Mouse (Mus musculus): ENCODE data around the gene Tppp3. TPM values are rescaled to one million over a fixed set of nuclear protein-coding genes. Genes with fewer than 3 reads are reported as not detected.
A peak's percentile ranks its signal among the peaks of the same experiment; 100 is the strongest.

Tppp3 gene
- polyA plus RNA-seq, 1 experiment from 2014 or later: 296 TPM

DNA sequence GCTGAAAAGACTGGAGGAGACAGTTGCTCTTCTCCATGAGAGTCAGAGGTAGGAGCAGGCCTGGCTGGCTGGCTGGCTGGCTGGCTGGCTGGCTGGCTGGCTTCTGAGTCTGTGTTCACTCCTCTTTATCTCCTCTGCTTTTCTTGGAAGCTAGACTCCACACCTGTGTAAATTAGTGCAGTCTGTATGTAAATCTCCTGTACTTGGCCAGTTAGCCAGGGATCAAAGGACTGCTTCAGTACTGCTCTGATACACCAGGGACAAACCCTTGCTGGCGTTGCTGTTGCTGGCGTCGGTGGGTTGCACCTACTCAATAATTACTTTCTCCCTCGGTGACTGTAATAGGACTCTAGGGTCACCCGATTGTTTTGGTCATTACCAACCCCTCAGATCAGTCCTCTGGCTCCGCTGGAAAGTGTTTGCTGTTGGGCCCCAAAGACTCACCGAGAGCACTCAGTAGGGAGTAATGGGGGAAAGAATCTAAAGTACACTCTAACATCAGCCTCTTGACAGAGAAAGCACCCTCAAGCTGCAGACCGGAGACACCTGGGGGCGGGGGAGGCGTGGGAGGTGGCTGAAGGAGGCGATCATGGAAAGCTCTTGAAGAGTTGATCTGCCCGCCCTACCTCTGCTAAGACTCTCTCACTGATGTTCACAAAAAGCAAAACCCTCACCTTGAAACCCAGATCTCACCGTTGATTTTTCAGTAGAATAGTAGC, 10.1 kb downstream of the Tppp3 start:
- Histone ChIP-seq H3K9me3 (no peaks in the 10 kb centered on the region), H3K4me1 (replicated peaks) (peaks cover 33% of the 10 kb centered on the region), H3K4me2 (no peak overlapping the region), H3K9ac (no peak overlapping the region), H3K36me3 (0 out of 2 replicates have a peak, but pooled peaks cover 4% of the 10 kb centered on the region), H3K4me3 (no peak overlapping the region), H3K27ac (replicated peaks) (no peak overlapping the region), H3K27me3 (no peaks in the 10 kb centered on the region)
- WGBS: 59% methylated on average over 13 of the region's 13 CpGs
- ATAC-seq (ENCODE audit: low read depth): no peak

GRCm38 (mm10) chr8:105455218-105455617, 16.1 kb downstream of the Tppp3 start:
- WGBS: 63% methylated on average over 10 of the region's 10 CpGs
- Histone ChIP-seq H3K4me1 (replicated peaks) (peaks cover 21% of the 10 kb centered on the region), H3K4me2 (no peak overlapping the region), H3K27me3 (no peaks in the 10 kb centered on the region), H3K9me3 (no peaks in the 10 kb centered on the region), H3K9ac (no peak overlapping the region), H3K27ac (replicated peaks) (no peak overlapping the region), H3K4me3 (no peak overlapping the region), H3K36me3 (no peaks in the 10 kb centered on the region)
- ATAC-seq (ENCODE audit: low read depth): no peak

DNA sequence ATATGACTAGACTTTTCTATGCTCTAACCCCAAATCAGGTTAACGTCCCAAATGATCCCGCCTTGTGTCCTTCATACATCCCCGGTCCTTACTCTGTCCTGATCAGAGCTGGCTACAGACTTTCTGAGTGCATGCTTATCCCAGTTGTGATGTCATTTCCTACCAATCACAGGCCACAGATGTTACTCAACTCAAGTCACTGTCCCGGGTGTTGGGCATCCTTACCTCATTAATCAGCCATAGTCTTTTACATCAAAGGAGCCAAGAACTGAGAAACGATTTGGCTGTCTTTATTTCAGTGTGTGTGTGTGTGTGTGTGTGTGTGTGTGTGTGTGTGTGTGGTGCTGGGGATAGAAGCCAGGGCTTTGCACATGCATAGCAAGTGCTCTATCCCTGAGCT, 17.2 kb downstream of the Tppp3 start:
- Histone ChIP-seq H3K27ac (replicated peaks) (no peak overlapping the region), H3K27me3 (no peaks in the 10 kb centered on the region), H3K4me1 (replicated peaks) (peaks cover 18% of the 10 kb centered on the region), H3K4me3 (no peak overlapping the region), H3K9me3 (no peaks in the 10 kb centered on the region), H3K36me3 (no peaks in the 10 kb centered on the region), H3K9ac (no peak overlapping the region), H3K4me2 (no peak overlapping the region)
- ATAC-seq (ENCODE audit: low read depth): no peak
- 58% methylated on average over 5 of the region's 5 CpGs for WGBS

DNA sequence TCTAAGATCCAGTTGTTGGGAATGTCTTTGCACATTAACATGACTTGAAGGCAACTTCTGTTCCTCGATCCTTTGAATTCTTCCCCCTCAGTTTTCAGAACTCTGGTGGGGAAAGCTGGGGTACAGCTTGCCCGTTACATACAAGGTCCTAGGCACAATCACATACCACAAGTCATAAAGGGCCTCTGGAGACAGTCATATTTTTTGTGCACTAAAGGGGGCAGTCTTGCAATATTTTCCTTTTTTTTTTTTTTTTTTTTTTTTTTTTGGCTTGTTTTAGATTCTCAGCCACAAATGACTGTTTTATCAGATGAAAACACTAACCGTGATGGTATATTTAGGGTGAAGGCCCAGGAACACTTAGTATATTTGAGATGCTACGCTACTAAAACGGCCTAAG, 18.0 kb downstream of the Tppp3 start:
- H3K4me1 ChIP-seq (replicated peaks): peaks cover 16% of the 10 kb centered on the region
- no peak overlapping the region for H3K4me3 ChIP-seq
- no peak overlapping the region for H3K4me2 ChIP-seq
- no peak overlapping the region for H3K9ac ChIP-seq
- no peaks in the 10 kb centered on the region for H3K36me3 ChIP-seq
- no peaks in the 10 kb centered on the region for H3K27me3 ChIP-seq
- ATAC-seq (ENCODE audit: low read depth): no peak
- no peaks in the 10 kb centered on the region for H3K9me3 ChIP-seq
- no peak overlapping the region for H3K27ac ChIP-seq (replicated peaks)
- 79% methylated on average over 5 of the region's 5 CpGs for WGBS

DNA sequence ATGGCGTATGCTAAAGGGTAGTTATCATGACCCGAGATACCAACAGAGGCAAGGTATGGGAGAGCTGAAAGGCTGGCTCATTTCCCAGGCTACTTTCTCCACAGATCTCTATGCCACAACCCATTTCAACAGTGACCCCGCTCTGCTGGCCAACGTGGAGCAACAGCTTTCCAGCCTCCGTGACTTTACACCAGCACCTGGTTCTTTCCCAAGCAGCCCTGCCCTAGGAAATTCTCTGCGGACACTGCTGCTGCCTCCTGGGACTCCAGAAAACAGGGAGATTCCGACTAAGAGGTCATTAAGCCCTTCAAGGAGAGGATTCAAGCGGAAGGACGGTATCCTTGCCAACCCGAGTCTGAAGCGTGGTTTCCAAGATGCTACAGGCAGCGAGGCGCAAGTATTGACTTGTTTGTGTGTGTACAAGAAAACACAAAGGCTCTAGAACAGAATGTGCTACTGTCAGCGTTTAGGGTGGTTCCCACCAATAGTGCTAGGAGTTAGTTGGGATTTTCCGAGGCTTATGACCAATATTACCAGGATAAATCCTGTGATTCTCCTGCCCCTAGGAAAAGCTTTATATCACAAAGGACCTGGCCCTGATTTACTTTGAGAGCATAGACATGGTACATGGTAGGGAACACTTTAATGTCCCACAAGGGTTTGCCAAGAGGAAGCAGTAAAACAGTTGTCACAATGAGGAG, 19.3 kb downstream of the Tppp3 start:
- H3K9ac ChIP-seq: no peak overlapping the region
- no peak for ATAC-seq (ENCODE audit: low read depth)
- WGBS: 46% methylated on average over 15 of the region's 15 CpGs
- H3K4me3 ChIP-seq: no peak overlapping the region
- no peaks in the 10 kb centered on the region for H3K27me3 ChIP-seq
- 0 out of 2 replicates have a peak overlapping the region, but pooled peaks have one; percentile 34 for H3K27ac ChIP-seq (replicated peaks)
- H3K36me3 ChIP-seq: no peaks in the 10 kb centered on the region
- H3K9me3 ChIP-seq: no peaks in the 10 kb centered on the region
- H3K4me1 ChIP-seq (replicated peaks): peaks cover 13% of the 10 kb centered on the region
- H3K4me2 ChIP-seq: no peak overlapping the region

GRCm38 (mm10) chr8:105450977-105451376, 20.3 kb downstream of the Tppp3 start:
- no peak for ATAC-seq (ENCODE audit: low read depth)
- no peak overlapping the region for H3K4me2 ChIP-seq
- WGBS: 25% methylated on average over 1 of the region's 1 CpGs
- no peaks in the 10 kb centered on the region for H3K36me3 ChIP-seq
- no peak overlapping the region for H3K9ac ChIP-seq
- H3K27me3 ChIP-seq: no peaks in the 10 kb centered on the region
- no peaks in the 10 kb centered on the region for H3K9me3 ChIP-seq
- no peak overlapping the region for H3K27ac ChIP-seq (replicated peaks)
- peaks cover 18% of the 10 kb centered on the region for H3K4me1 ChIP-seq (replicated peaks)
- H3K4me3 ChIP-seq: no peak overlapping the region

- peaks cover 28% of the 10 kb centered on the region for H3K4me1 ChIP-seq (replicated peaks)
- H3K9me3 ChIP-seq: no peaks in the 10 kb centered on the region
- ATAC-seq (ENCODE audit: low read depth): no peak
- H3K4me3 ChIP-seq: no peak overlapping the region
- 87% methylated on average over 5 of the region's 5 CpGs for WGBS
- H3K4me2 ChIP-seq: no peak overlapping the region
- no peaks in the 10 kb centered on the region for H3K27me3 ChIP-seq
- no peak overlapping the region for H3K27ac ChIP-seq (replicated peaks)
- no peak overlapping the region for H3K9ac ChIP-seq
- H3K36me3 ChIP-seq: no peaks in the 10 kb centered on the region
Measured at GRCm38 (mm10) chr8:105448596-105448995, 22.7 kb downstream of the Tppp3 start.

GRCm38 (mm10) chr8:105448188-105448587, 23.1 kb downstream of the Tppp3 start:
- WGBS: 94% methylated on average over 3 of the region's 3 CpGs
- no peak for ATAC-seq (ENCODE audit: low read depth)
- no peaks in the 10 kb centered on the region for H3K27me3 ChIP-seq

DNA sequence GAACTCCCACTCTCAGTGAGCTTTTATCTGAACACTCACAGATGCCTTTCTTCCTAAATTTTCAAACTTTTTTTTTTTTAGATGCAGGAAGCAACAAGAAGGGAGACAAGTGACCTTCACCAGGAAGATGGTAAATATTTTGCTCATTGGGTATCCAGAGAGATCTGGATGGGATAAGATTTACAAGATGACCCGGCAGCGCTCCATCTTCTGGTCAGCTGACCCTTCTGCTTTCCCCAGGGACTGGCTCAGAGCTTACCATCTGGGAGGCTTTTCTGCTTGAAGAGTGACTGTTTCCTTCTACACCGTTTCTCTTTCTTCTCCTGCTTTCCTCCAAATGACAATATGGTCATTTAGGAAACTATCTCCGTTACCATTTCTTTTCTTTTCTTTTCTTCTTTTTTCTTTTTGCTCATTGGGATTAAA, 25.2 kb downstream of the Tppp3 start:
- H3K4me3 ChIP-seq: no peak overlapping the region
- no peaks in the 10 kb centered on the region for H3K27me3 ChIP-seq
- no peaks in the 10 kb centered on the region for H3K9me3 ChIP-seq
- peaks cover 18% of the 10 kb centered on the region for H3K4me1 ChIP-seq (replicated peaks)
- peak overlapping the region; percentile 30; the same call in 1 of the 2 replicates for H3K4me2 ChIP-seq
- peak; percentile 61; the same call in 1 of the 2 replicates for ATAC-seq (ENCODE audit: low read depth)
- H3K27ac ChIP-seq (replicated peaks): peak overlapping the region; percentile 82
- 3% methylated on average over 4 of the region's 4 CpGs for WGBS
- H3K36me3 ChIP-seq: no peaks in the 10 kb centered on the region
- H3K9ac ChIP-seq: no peak overlapping the region

More at GRCm38 (mm10) chr8:105448188-105448587, 23.1 kb downstream of the Tppp3 start:
- no peaks in the 10 kb centered on the region for H3K9me3 ChIP-seq
- no peak overlapping the region for H3K4me3 ChIP-seq
- H3K4me1 ChIP-seq (replicated peaks): peaks cover 28% of the 10 kb centered on the region
- H3K36me3 ChIP-seq: no peaks in the 10 kb centered on the region
- no peak overlapping the region for H3K4me2 ChIP-seq
- no peak overlapping the region for H3K27ac ChIP-seq (replicated peaks)
- H3K9ac ChIP-seq: no peak overlapping the region

- Histone ChIP-seq H3K4me3 (no peak overlapping the region), H3K27me3 (no peaks in the 10 kb centered on the region), H3K36me3 (no peaks in the 10 kb centered on the region), H3K9ac (no peak overlapping the region), H3K4me1 (replicated peaks) (peaks cover 15% of the 10 kb centered on the region), H3K27ac (replicated peaks) (peak overlapping the region; percentile 82), H3K4me2 (peak overlapping the region; percentile 30), H3K9me3 (no peaks in the 10 kb centered on the region)
- peak; percentile 85 for ATAC-seq (ENCODE audit: low read depth)
- 15% methylated on average over 11 of the region's 11 CpGs for WGBS
Measured at GRCm38 (mm10) chr8:105445296-105446126, 25.8 kb downstream of the Tppp3 start.

DNA sequence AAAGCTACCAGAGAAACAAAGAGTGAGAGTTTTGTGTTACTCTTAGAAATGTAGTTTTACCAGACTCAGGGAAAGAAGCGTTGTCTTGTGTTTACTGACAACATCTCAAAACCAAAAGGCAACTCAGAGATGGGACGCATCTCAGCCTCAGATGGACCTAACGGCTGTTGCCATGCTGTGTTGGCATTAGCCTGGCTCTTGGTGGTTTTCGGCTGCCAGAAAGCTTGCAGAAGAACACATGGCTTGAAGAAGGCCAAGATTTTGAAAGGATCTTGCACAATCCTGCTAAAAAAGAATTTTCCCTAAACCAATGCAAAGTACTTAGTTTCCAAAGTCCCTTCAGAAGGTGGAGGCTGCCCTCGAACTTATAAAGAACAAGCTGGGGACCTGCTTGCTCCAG, 28.7 kb downstream of the Tppp3 start:
- Histone ChIP-seq H3K36me3 (no peaks in the 10 kb centered on the region), H3K4me2 (no peak overlapping the region), H3K27ac (replicated peaks) (no peak overlapping the region), H3K27me3 (no peaks in the 10 kb centered on the region), H3K9me3 (no peaks in the 10 kb centered on the region), H3K4me1 (replicated peaks) (peaks cover 15% of the 10 kb centered on the region), H3K4me3 (no peak overlapping the region), H3K9ac (no peak overlapping the region)
- WGBS: 91% methylated on average over 5 of the region's 5 CpGs
- ATAC-seq (ENCODE audit: low read depth): no peak

DNA sequence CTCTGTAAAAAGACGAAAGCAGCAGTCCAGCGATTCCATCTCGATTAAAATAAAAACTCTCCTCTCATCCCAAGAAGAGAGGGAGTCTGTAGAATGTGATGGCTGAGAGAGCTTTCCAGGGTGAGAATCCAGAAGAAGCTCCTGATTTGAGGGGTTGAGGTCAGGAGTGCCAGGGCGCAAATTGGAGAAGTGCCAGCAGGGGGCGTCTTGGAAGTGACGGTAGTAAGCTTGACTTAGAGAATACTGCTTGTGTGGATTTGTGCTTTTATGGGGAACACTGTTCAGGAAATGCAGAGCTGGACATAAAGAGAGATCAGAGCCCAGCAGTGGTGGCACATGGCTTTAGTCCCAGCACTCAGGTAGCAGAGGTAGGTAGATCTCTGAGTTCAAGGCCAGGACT, 29.9 kb downstream of the Tppp3 start:
- no peaks in the 10 kb centered on the region for H3K9me3 ChIP-seq
- no peak overlapping the region for H3K27ac ChIP-seq (replicated peaks)
- WGBS: 9% methylated on average over 6 of the region's 6 CpGs
- ATAC-seq (ENCODE audit: low read depth): no peak
- H3K4me3 ChIP-seq: no peak overlapping the region
- H3K4me2 ChIP-seq: no peak overlapping the region
- no peaks in the 10 kb centered on the region for H3K27me3 ChIP-seq
- no peak overlapping the region for H3K9ac ChIP-seq
- no peaks in the 10 kb centered on the region for H3K36me3 ChIP-seq
- H3K4me1 ChIP-seq (replicated peaks): peaks cover 14% of the 10 kb centered on the region
